In the genomic region with DNA sequence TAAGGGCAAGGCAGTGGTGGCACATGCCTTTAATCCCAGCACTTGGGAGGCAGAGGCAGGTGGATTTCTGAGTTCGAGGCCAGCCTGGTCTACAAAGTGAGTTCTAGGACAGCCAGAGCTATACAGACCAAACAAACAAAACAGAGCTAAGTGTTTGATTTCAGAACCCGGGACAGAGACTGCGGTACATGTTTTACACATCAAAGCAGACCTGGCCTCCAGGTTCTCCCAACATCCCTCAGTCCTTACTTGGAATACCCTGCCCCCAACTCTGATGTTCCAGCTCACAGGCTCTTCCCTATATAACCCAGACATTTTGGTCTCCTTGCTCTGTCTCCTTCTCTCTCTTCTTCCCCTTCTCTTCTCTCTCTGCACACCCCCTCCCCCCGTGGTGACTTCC, we compare ENCODE assay signal across 12 mouse cellular contexts. TPM values are rescaled to one million over a fixed set of nuclear protein-coding genes. Genes with fewer than 3 reads are reported as not detected.
"Had no signal": no experiment of that assay in that cellular context is flagged by ENCODE, and none has a peak within 500 bp of the region (broad histone marks: within the 10 kb centered on the region; RNA-seq: fewer than 3 reads in every experiment).

No protein-coding gene starts in this region.

RNA-seq across cellular contexts. Expression of a gene that starts 45.2 kb away (rescaled TPM):
- total RNA-seq: hematopoietic stem cell, adult 5-6 weeks had no signal

RNA-seq across cellular contexts. Expression of a gene that starts 45.5 kb away (rescaled TPM):
- total RNA-seq: heart, postnatal 14 days; heart, postnatal 25 days; heart, postnatal 36 days; hematopoietic stem cell, adult 5-6 weeks; layer of hippocampus, adult 18-20 months; layer of hippocampus, adult 2 months; layer of hippocampus, adult 8-10 months; layer of hippocampus, postnatal 14 days; layer of hippocampus, postnatal 25 days; layer of hippocampus, postnatal 36 days; left cerebral cortex, adult 18-20 months; left cerebral cortex, adult 2 months had no signal
